Mouse (Mus musculus) hindbrain, embryonic 16.5 days (tissue): ENCODE results near the gene Zfp458. TPM values are rescaled to one million over a fixed set of nuclear protein-coding genes. Genes with fewer than 3 reads are reported as not detected.
"Not testable (repeated sequence)": the region's sequence is repeated elsewhere in the genome, so short reads cannot be mapped to it uniquely, and the experiment has no call there.

Experiments used
- ATAC-seq: fragments of 200-750 bp; cut with Nextera tagmentation; 2 replicates; pipeline ENCODE4 v1.8.0; 2017; ENCODE audit warnings: moderate TSS enrichment, moderate library complexity
- H3K27ac ChIP-seq: fragments of 300-500 bp; sonication (generic); 2 replicates; pipeline ENCODE4 v1.5.1; 2014; ENCODE audit warnings: low read depth, mild to moderate bottlenecking, control low read depth, low read length, moderate library complexity
- H3K27me3 ChIP-seq: fragments of 300-500 bp; sonication (generic); replicated peaks from 2 replicates; pipeline ENCODE4 v1.6.1; 2014; ENCODE audit warnings: low read length; ENCODE audit not compliant: control insufficient read depth, insufficient read depth
- H3K36me3 ChIP-seq: fragments of 300-500 bp; sonication (generic); 2 replicates; pipeline ENCODE4 v1.6.1; 2014; ENCODE audit warnings: mild to moderate bottlenecking, low read length, moderate library complexity, mixed read lengths; ENCODE audit not compliant: control insufficient read depth, insufficient read depth
- H3K4me1 ChIP-seq: fragments of 300-500 bp; sonication (generic); 2 replicates; pipeline ENCODE4 v1.6.1; 2014; ENCODE audit warnings: low read depth, low read length; ENCODE audit not compliant: control insufficient read depth, insufficient read depth
- H3K4me2 ChIP-seq: fragments of 300-500 bp; sonication (generic); 2 replicates; pipeline ENCODE4 v1.6.1; 2014; ENCODE audit warnings: mild to moderate bottlenecking, low read length, control low read depth, moderate library complexity
- H3K4me3 ChIP-seq: fragments of 300-500 bp; sonication (generic); 2 replicates; pipeline ENCODE4 v1.5.1; 2014; ENCODE audit warnings: mild to moderate bottlenecking, low read length, control low read depth, moderate library complexity
- H3K9ac ChIP-seq: fragments of 300-500 bp; sonication (generic); 2 replicates; pipeline ENCODE4 v1.6.1; 2014; ENCODE audit warnings: low read depth, mild to moderate bottlenecking, control low read depth, low read length, moderate library complexity
- H3K9me3 ChIP-seq: fragments of 300-500 bp; sonication (generic); 2 replicates; pipeline ENCODE4 v1.6.1; 2014; ENCODE audit warnings: mild to moderate bottlenecking, low read length, moderate library complexity; ENCODE audit not compliant: control insufficient read depth
- WGBS: fragments of 180-500 bp; shearing (Covaris S2); extraction: QIAGEN DNeasy Blood & Tissue Kit; methylation state at CpG from one replicate; pipeline ENCODE4 v1.1.7; 2014; 5-methylcytosine and 5-hydroxymethylcytosine counted together
- polyA plus RNA-seq: library from polyadenylated mRNA; unstranded; fragments of >200 nt; fragmentation: Nextera tagmentation; extraction: Ambion mirVana; gene quantifications from 2 replicates; pipeline ENCODE4 v1.2.1, GENCODE M21; 2015

Gene Zfp458
- polyA plus RNA-seq, result 4.4 and 5.5 TPM in 2 replicates

DNA sequence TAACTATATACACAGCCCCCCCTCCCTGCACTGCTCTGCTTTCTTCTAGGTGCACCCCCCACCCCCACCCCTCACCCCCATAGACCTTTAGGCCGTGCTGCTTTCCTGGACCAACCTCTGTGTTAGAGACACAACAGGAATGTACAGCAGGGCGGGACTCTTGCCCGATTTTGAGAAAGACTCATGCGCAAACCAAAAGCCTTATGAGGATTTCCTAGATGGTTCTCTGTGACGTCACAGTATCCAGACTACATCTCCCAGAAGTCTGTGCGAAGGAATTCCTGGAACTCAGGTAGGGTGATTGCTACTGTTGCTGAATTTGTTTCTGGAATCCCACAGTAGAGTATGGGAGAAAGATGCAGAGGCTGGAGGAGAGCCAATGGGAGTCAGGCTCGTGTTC is at the start of gene Zfp458:
Zfp458 (minus strand) TSS at position 153 of the 400 bp plus-strand sequence.
- Histone ChIP-seq H3K4me3 (no peak within 1 kb of the TSS; the same call in 1 of the 2 replicates), H3K4me1 (no peaks in the 10 kb centered on the region), H3K27ac (no peak within 1 kb of the TSS), H3K9me3 (no peaks in the 10 kb centered on the region), H3K27me3 (no peaks in the 10 kb centered on the region), H3K9ac (no peak within 1 kb of the TSS), H3K36me3 (no peaks in the 10 kb centered on the region), H3K4me2 (no peak within 1 kb of the TSS; the same call in 1 of the 2 replicates)
- peak; percentile 76 for ATAC-seq
- WGBS, result 42% methylated on average over 7 of the region's 7 CpGs

DNA sequence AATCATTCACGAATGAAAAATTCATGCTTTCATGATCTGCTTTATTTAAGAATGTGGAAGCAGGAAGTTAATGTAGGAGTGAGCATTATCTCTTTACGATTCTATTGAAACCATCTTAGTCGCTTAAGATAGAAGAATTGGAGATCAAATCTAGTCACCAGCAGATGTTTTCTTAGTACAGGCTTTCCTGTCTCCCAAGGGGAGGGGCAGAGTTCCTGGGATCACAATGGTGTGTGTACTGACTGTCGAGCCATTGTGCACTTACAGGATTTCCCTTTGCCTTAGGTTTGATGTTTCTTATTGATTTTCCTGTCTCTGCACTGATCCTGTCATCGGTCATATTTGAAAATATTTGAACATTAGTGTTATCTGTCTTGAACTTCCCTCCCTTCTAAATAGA is 28.5 kb upstream of the Zfp458 start:
- H3K36me3 ChIP-seq, result no peaks in the 10 kb centered on the region
- H3K4me3 ChIP-seq, result peak overlapping the region; percentile 49
- WGBS, result 30% methylated on average over 5 of the region's 5 CpGs
- H3K9ac ChIP-seq, result peak overlapping the region; percentile 47
- H3K27me3 ChIP-seq, result no peaks in the 10 kb centered on the region
- peak; percentile 63 for ATAC-seq
- peaks cover 6% of the 10 kb centered on the region for H3K4me1 ChIP-seq
- no peaks in the 10 kb centered on the region for H3K9me3 ChIP-seq
- peak overlapping the region; percentile 82 for H3K4me2 ChIP-seq
- peak overlapping the region; percentile 46 for H3K27ac ChIP-seq

DNA sequence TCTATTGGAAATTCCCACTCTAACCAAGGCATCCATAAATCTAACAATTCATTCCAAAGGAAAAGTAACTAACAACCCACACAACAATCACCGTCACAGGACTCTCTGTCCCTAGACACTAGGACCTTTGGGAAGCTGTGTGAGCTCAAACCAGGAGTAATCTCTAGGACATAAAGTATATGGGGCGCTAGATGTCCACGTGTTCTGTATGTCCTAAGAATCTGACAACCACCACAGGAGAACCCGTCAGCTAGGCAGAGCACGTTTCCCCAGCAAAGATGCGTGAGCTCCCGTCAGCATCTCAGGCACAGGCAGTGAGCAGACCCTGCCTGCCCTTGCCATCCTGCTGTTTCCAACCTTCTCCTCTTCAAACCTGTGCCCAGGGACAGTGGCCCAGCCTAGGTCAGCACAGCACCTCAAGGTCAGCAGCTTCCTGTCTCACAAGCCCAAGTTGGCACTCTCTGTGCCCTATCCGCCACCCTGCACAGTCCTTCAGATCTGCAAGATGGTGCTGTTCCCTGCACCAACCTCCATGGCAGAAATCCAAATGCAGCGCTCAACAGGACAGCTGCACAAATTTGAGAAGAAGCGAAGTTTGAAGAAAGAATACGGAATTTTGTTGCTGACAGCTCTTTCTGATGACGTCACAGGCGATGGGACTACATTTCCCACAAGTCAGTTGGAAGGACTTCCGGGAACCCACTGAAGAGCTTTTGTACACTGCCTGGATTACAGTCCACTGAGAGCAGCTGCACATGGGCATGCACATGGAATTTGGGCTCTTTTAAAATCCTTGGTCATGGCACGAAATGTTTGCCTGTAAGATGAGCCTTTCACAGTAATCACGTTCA is 27.8 kb upstream of the Zfp458 start, which contains the start of gene Zfp457:
Zfp457 (minus strand) TSS at position 664 of the 851 bp plus-strand sequence.
- Histone ChIP-seq H3K27me3 (no peaks in the 10 kb centered on the region), H3K9me3 (no peaks in the 10 kb centered on the region), H3K4me1 (peaks cover 6% of the 10 kb centered on the region), H3K27ac (peak within 1 kb of the TSS; percentile 46), H3K4me2 (peak within 1 kb of the TSS; percentile 82), H3K9ac (peak within 1 kb of the TSS; percentile 67), H3K36me3 (no peaks in the 10 kb centered on the region), H3K4me3 (peak within 1 kb of the TSS; percentile 49)
- 9% methylated on average over 16 of the region's 16 CpGs for WGBS
- peak; percentile 99 for ATAC-seq

DNA sequence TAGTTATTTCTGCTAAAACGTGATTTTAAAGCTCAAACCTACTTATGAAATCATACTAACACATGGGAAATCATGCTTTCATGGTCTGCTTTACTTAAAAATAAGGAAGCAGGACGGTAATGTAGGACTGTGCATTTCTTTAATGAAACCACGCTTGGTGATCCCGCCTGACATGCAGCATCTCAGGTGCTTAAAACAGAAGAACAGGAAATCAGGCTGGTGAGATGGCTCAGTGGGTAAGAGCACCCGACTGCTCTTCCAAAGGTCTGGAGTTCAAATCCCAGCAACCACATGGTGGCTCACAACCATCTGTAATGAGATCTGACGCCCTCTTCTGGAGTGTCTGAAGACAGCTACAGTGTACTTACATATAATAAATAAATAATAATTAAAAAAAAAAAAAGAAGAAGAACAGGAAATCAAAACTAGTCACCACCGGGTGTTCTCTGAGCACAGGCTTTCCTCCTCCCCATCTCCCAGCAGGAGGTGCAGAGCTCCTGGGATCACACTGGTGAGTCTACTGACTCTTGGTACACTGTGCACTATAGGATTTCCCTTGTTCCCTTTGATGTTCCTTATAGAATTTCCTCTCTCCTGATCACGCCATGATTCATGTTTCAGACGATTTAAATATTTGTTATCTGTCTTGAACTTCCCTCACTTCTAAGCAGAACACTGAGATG is 8.7 kb downstream of the Zfp458 start:
- peak; percentile 66 for ATAC-seq
- 48% methylated on average over 8 of the region's 9 CpGs for WGBS
- not testable (repeated sequence) for H3K27me3 ChIP-seq

DNA sequence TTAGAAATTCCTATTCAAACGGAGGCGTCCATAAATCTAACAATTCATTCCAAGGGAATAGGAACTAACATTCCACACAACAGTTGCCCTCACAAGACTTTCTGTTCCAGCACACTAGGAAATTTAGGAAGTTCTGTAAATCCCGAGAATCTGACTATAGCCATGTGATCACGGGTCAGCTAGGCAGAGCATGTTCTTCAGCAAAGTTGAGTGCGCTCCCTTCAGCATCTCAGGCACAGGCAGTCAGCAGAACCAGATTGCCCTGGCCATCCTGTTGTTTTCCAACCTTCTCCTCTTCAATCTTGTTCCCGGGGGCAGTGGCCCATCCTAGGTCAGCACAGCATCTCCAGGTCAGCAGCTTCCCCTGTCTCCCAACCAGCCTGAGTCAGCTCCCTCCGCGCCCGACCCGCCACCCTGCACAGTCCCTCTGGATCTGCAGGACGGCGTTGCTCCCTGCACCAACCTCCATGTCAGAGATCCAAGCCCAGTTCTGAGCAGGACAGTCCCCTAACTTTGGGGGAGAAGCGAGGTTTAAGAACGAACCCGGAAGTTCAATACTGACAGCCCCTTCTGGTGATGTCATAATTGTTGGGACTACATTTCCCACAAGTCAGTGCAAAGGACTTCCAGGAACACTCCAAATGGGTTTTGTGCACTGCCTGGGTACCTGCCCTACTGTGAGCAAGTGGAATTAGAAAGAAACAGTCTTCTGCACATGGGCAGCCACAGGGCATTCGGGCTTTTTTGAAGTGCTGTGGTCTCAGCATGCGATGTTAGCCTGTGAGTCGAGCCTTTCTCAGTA is 9.5 kb downstream of the Zfp458 start:
- peaks cover 3% of the 10 kb centered on the region; the same call in 1 of the 2 replicates for H3K9me3 ChIP-seq
- peaks cover 3% of the 10 kb centered on the region; the same call in 1 of the 2 replicates for H3K36me3 ChIP-seq
- peak overlapping the region; percentile 79 for H3K4me3 ChIP-seq
- peak overlapping the region; percentile 80 for H3K4me2 ChIP-seq
- H3K27ac ChIP-seq, result peak overlapping the region; percentile 64; the same call in 1 of the 2 replicates
- 9% methylated on average over 18 of the region's 18 CpGs for WGBS
- no peaks in the 10 kb centered on the region; the same call in 1 of the 2 replicates for H3K4me1 ChIP-seq
- no peaks in the 10 kb centered on the region for H3K27me3 ChIP-seq
- peak overlapping the region; percentile 79 for H3K9ac ChIP-seq
- ATAC-seq, result peak; percentile 100

More for the DNA sequence above, 8.7 kb downstream of the Zfp458 start:
- peak overlapping the region; percentile 79 for H3K4me3 ChIP-seq
- not testable (repeated sequence) for H3K36me3 ChIP-seq, H3K4me1 ChIP-seq, H3K9me3 ChIP-seq
- peak overlapping the region; percentile 64; the same call in 1 of the 2 replicates for H3K27ac ChIP-seq
- peak overlapping the region; percentile 80 for H3K4me2 ChIP-seq
- H3K9ac ChIP-seq, result peak overlapping the region; percentile 79

DNA sequence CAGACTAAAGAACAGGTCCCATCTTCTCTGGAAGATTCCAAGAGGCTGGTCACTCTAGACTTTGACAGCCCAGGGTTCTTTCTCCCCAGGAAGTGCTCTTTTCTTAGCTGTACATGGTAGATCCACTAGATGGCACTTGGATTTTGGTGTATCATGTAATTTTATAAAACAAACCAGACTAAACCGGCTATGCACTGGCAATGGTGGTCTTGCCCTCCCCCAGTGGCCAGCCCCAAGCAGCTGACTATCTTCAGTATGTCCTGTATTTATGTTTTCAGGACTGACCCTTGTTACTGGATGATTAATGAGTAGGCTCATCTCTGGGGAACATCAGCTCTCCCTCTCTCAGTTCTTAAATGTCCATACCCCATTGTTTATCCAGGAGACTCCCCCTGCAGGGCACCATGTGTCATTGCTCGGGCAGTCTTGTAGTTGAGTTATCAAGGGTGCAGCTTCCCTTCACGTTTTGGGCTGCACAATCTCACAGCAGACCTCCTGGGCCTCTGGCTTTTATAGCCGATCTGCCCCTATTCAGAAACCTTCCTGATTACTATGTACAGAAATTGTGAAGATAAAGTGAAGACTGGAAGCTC is 64.2 kb downstream of the Zfp458 start:
- Histone ChIP-seq H3K4me2 (no peak overlapping the region), H3K4me3 (no peak overlapping the region), H3K4me1 (no peaks in the 10 kb centered on the region), H3K27ac (no peak overlapping the region), H3K9ac (no peak overlapping the region), H3K36me3 (no peaks in the 10 kb centered on the region), H3K27me3 (no peaks in the 10 kb centered on the region), H3K9me3 (no peaks in the 10 kb centered on the region)
- no peak for ATAC-seq
- 63% methylated on average over 4 of the region's 4 CpGs for WGBS

Other genes with a start within 250 kb of the Zfp458 start
- 6.7 and 7.0 TPM in 2 replicates for gene Zfp712, start 217.3 kb downstream of the Zfp458 start, polyA plus RNA-seq
- 7.0 and 7.1 TPM in 2 replicates for gene Zfp708, start 180.5 kb downstream of the Zfp458 start, polyA plus RNA-seq
- gene Gm28557, start 169.9 kb downstream of the Zfp458 start, polyA plus RNA-seq, result 1.1 and 2.0 TPM in 2 replicates
- 0.12 and 0.19 TPM in 2 replicates for gene Rslcan18, start 162.2 kb downstream of the Zfp458 start, polyA plus RNA-seq
- 4.6 and 5.0 TPM in 2 replicates for gene Zfp759, start 156.8 kb downstream of the Zfp458 start, polyA plus RNA-seq
- gene Rsl1, start 105.3 kb downstream of the Zfp458 start, polyA plus RNA-seq, result 6.3 and 6.4 TPM in 2 replicates
- 2.2 and 2.6 TPM in 2 replicates for gene Zfp455, start 84.0 kb downstream of the Zfp458 start, polyA plus RNA-seq
- gene Zfp457, start 28.0 kb upstream of the Zfp458 start, polyA plus RNA-seq, result 1.0 and 1.1 TPM in 2 replicates
- 1.4 and 1.5 TPM in 2 replicates for gene Zfp595, start 54.1 kb upstream of the Zfp458 start, polyA plus RNA-seq
- gene Gm28044, start 82.1 kb upstream of the Zfp458 start, polyA plus RNA-seq, result not detected in 2 replicates
- gene Zfp953, start 82.1 kb upstream of the Zfp458 start, polyA plus RNA-seq, result 0.58 and 0.60 TPM in 2 replicates
- not detected in 2 replicates for gene Gm28041, start 97.3 kb upstream of the Zfp458 start, polyA plus RNA-seq
- gene Zfp456, start 97.3 kb upstream of the Zfp458 start, polyA plus RNA-seq, result 0.72 and 0.78 TPM in 2 replicates
- gene Zfp429, start 121.4 kb upstream of the Zfp458 start, polyA plus RNA-seq, result 4.2 and 6.5 TPM in 2 replicates
- 1.8 TPM in 2 replicates for gene Zfp459, start 143.0 kb upstream of the Zfp458 start, polyA plus RNA-seq
- 5.7 and 7.1 TPM in 2 replicates for gene Zfp874a, start 173.2 kb upstream of the Zfp458 start, polyA plus RNA-seq
- gene Zfp874b, start 205.8 kb upstream of the Zfp458 start, polyA plus RNA-seq, result 3.2 and 3.3 TPM in 2 replicates
- gene Zfp58, start 222.1 kb upstream of the Zfp458 start, polyA plus RNA-seq, result 9.8 and 10.5 TPM in 2 replicates
- gene Gm26965, start 247.7 kb upstream of the Zfp458 start, polyA plus RNA-seq, result 0.16 TPM in 1 of 2 replicates, not detected in the other
- gene Zfp87, start 247.7 kb upstream of the Zfp458 start, polyA plus RNA-seq, result 32.6 and 37.6 TPM in 2 replicates